Mouse (Mus musculus): Measurements from ENCODE around the gene Ccdc91. TPM values are rescaled to one million over a fixed set of nuclear protein-coding genes. Genes with fewer than 3 reads are reported as not detected.
A peak's percentile ranks its signal among the peaks of the same experiment; 100 is the strongest.

Ccdc91 gene
- polyA plus RNA-seq, 1 experiment from 2014 or later: 21.1 TPM

GRCm38 (mm10) chr6:147539056-147539600 is 63.5 kb downstream of the Ccdc91 start:
- Histone ChIP-seq H3K27me3 (ENCODE audit: control insufficient read depth, insufficient read depth, low read length) (no peaks in the 10 kb centered on the region), H3K9ac (ENCODE audit: low read depth, low read length) (no peak overlapping the region), H3K4me3 (ENCODE audit: low read length) (no peak overlapping the region), H3K27ac (ENCODE audit: low read depth, low read length) (no peak overlapping the region), H3K4me2 (replicated peaks; ENCODE audit: low read depth, low read length) (no peak overlapping the region), H3K4me1 (ENCODE audit: control insufficient read depth, insufficient read depth, low read length) (no peaks in the 10 kb centered on the region), H3K36me3 (ENCODE audit: control insufficient read depth, insufficient read depth, low read length) (no peaks in the 10 kb centered on the region), H3K9me3 (ENCODE audit: control insufficient read depth, low read length) (no peaks in the 10 kb centered on the region)
- no peak for ATAC-seq (ENCODE audit: low FRiP score, low TSS enrichment)
- WGBS: 87% methylated on average over 7 of the region's 7 CpGs

GRCm38 (mm10) chr6:147540942-147541341 is 65.3 kb downstream of the Ccdc91 start:
- H3K27ac ChIP-seq (ENCODE audit: low read depth, low read length): no peak overlapping the region
- H3K36me3 ChIP-seq (ENCODE audit: control insufficient read depth, insufficient read depth, low read length): no peaks in the 10 kb centered on the region
- ATAC-seq (ENCODE audit: low FRiP score, low TSS enrichment): no peak
- WGBS: 80% methylated on average over 6 of the region's 6 CpGs
- no peak overlapping the region for H3K9ac ChIP-seq (ENCODE audit: low read depth, low read length)
- H3K9me3 ChIP-seq (ENCODE audit: control insufficient read depth, low read length): no peaks in the 10 kb centered on the region
- no peaks in the 10 kb centered on the region for H3K27me3 ChIP-seq (ENCODE audit: control insufficient read depth, insufficient read depth, low read length)
- H3K4me1 ChIP-seq (ENCODE audit: control insufficient read depth, insufficient read depth, low read length): no peaks in the 10 kb centered on the region
- H3K4me2 ChIP-seq (replicated peaks; ENCODE audit: low read depth, low read length): no peak overlapping the region
- H3K4me3 ChIP-seq (ENCODE audit: low read length): no peak overlapping the region

- Histone ChIP-seq H3K4me2 (replicated peaks; ENCODE audit: low read depth, low read length) (no peak overlapping the region), H3K9ac (ENCODE audit: low read depth, low read length) (no peak overlapping the region), H3K27ac (ENCODE audit: low read depth, low read length) (no peak overlapping the region), H3K4me3 (ENCODE audit: low read length) (no peak overlapping the region), H3K27me3 (ENCODE audit: control insufficient read depth, insufficient read depth, low read length) (no peaks in the 10 kb centered on the region), H3K9me3 (ENCODE audit: control insufficient read depth, low read length) (no peaks in the 10 kb centered on the region), H3K4me1 (ENCODE audit: control insufficient read depth, insufficient read depth, low read length) (no peaks in the 10 kb centered on the region), H3K36me3 (ENCODE audit: control insufficient read depth, insufficient read depth, low read length) (no peaks in the 10 kb centered on the region)
- WGBS: 54% methylated on average over 6 of the region's 6 CpGs
- ATAC-seq (ENCODE audit: low FRiP score, low TSS enrichment): no peak
Measured at GRCm38 (mm10) chr6:147555591-147555990, 80.0 kb downstream of the Ccdc91 start.

GRCm38 (mm10) chr6:147559316-147559715 is 83.7 kb downstream of the Ccdc91 start:
- Histone ChIP-seq H3K9me3 (ENCODE audit: control insufficient read depth, low read length) (no peaks in the 10 kb centered on the region), H3K4me1 (ENCODE audit: control insufficient read depth, insufficient read depth, low read length) (no peaks in the 10 kb centered on the region), H3K36me3 (ENCODE audit: control insufficient read depth, insufficient read depth, low read length) (no peaks in the 10 kb centered on the region), H3K27me3 (ENCODE audit: control insufficient read depth, insufficient read depth, low read length) (no peaks in the 10 kb centered on the region), H3K4me2 (replicated peaks; ENCODE audit: low read depth, low read length) (no peak overlapping the region), H3K9ac (ENCODE audit: low read depth, low read length) (no peak overlapping the region), H3K27ac (ENCODE audit: low read depth, low read length) (no peak overlapping the region), H3K4me3 (ENCODE audit: low read length) (no peak overlapping the region)
- ATAC-seq (ENCODE audit: low FRiP score, low TSS enrichment): no peak
- WGBS: 79% methylated on average over 3 of the region's 3 CpGs

DNA sequence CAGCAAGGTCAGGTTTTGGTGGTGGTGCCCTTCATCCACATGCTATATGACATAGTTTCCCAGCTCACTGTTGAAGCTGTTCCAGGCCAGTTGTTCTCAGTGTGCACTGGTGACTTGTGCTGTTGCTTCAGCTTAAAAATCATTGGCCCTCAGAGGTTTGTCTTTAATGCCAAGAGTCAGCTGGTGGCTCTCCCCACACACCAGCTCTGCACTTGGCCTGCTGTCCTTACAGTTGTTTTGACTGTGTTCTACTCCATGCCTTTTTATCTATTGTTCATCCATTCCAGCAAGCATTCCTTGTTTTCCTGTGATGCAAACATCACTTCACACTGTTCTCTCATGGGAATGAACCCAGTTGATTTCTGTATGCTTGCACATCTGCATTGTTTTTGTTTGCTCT is 84.8 kb downstream of the Ccdc91 start:
- no peak for ATAC-seq (ENCODE audit: low FRiP score, low TSS enrichment)
- Histone ChIP-seq H3K36me3 (ENCODE audit: control insufficient read depth, insufficient read depth, low read length) (no peaks in the 10 kb centered on the region), H3K4me1 (ENCODE audit: control insufficient read depth, insufficient read depth, low read length) (no peaks in the 10 kb centered on the region), H3K9ac (ENCODE audit: low read depth, low read length) (no peak overlapping the region), H3K9me3 (ENCODE audit: control insufficient read depth, low read length) (no peaks in the 10 kb centered on the region), H3K4me3 (ENCODE audit: low read length) (no peak overlapping the region), H3K27me3 (ENCODE audit: control insufficient read depth, insufficient read depth, low read length) (no peaks in the 10 kb centered on the region), H3K27ac (ENCODE audit: low read depth, low read length) (no peak overlapping the region), H3K4me2 (replicated peaks; ENCODE audit: low read depth, low read length) (no peak overlapping the region)

GRCm38 (mm10) chr6:147569246-147569645 is 93.6 kb downstream of the Ccdc91 start:
- H3K4me2 ChIP-seq (replicated peaks; ENCODE audit: low read depth, low read length): no peak overlapping the region
- H3K36me3 ChIP-seq (ENCODE audit: control insufficient read depth, insufficient read depth, low read length): no peaks in the 10 kb centered on the region
- no peak for ATAC-seq (ENCODE audit: low FRiP score, low TSS enrichment)
- H3K27ac ChIP-seq (ENCODE audit: low read depth, low read length): no peak overlapping the region
- H3K4me3 ChIP-seq (ENCODE audit: low read length): no peak overlapping the region
- no peaks in the 10 kb centered on the region for H3K27me3 ChIP-seq (ENCODE audit: control insufficient read depth, insufficient read depth, low read length)
- 92% methylated on average over 5 of the region's 5 CpGs for WGBS
- H3K9ac ChIP-seq (ENCODE audit: low read depth, low read length): no peak overlapping the region
- H3K4me1 ChIP-seq (ENCODE audit: control insufficient read depth, insufficient read depth, low read length): no peaks in the 10 kb centered on the region
- H3K9me3 ChIP-seq (ENCODE audit: control insufficient read depth, low read length): no peaks in the 10 kb centered on the region

- H3K27me3 ChIP-seq (ENCODE audit: control insufficient read depth, insufficient read depth, low read length): no peaks in the 10 kb centered on the region
- no peaks in the 10 kb centered on the region for H3K36me3 ChIP-seq (ENCODE audit: control insufficient read depth, insufficient read depth, low read length)
- ATAC-seq (ENCODE audit: low FRiP score, low TSS enrichment): peak; percentile 72
- no peak overlapping the region for H3K27ac ChIP-seq (ENCODE audit: low read depth, low read length)
- H3K4me3 ChIP-seq (ENCODE audit: low read length): no peak overlapping the region
- H3K9ac ChIP-seq (ENCODE audit: low read depth, low read length): no peak overlapping the region
- H3K4me2 ChIP-seq (replicated peaks; ENCODE audit: low read depth, low read length): no peak overlapping the region
- peaks cover 7% of the 10 kb centered on the region; the same call in 1 of the 2 replicates for H3K4me1 ChIP-seq (ENCODE audit: control insufficient read depth, insufficient read depth, low read length)
- no peaks in the 10 kb centered on the region for H3K9me3 ChIP-seq (ENCODE audit: control insufficient read depth, low read length)
- 49% methylated on average over 4 of the region's 4 CpGs for WGBS
Measured at GRCm38 (mm10) chr6:147573137-147573536, 97.5 kb downstream of the Ccdc91 start.

GRCm38 (mm10) chr6:147574454-147575182 is 99.0 kb downstream of the Ccdc91 start:
- Histone ChIP-seq H3K27me3 (ENCODE audit: control insufficient read depth, insufficient read depth, low read length) (no peaks in the 10 kb centered on the region), H3K4me2 (replicated peaks; ENCODE audit: low read depth, low read length) (no peak overlapping the region), H3K4me1 (ENCODE audit: control insufficient read depth, insufficient read depth, low read length) (peaks cover 7% of the 10 kb centered on the region; the same call in 1 of the 2 replicates), H3K36me3 (ENCODE audit: control insufficient read depth, insufficient read depth, low read length) (no peaks in the 10 kb centered on the region), H3K27ac (ENCODE audit: low read depth, low read length) (no peak overlapping the region), H3K9me3 (ENCODE audit: control insufficient read depth, low read length) (no peaks in the 10 kb centered on the region), H3K9ac (ENCODE audit: low read depth, low read length) (no peak overlapping the region), H3K4me3 (ENCODE audit: low read length) (no peak overlapping the region)
- peak; percentile 63; the same call in 1 of the 2 replicates for ATAC-seq (ENCODE audit: low FRiP score, low TSS enrichment)
- 48% methylated on average over 5 of the region's 5 CpGs for WGBS

GRCm38 (mm10) chr6:147575183-147575784 is 99.7 kb downstream of the Ccdc91 start:
- H3K36me3 ChIP-seq (ENCODE audit: control insufficient read depth, insufficient read depth, low read length): no peaks in the 10 kb centered on the region
- H3K4me1 ChIP-seq (ENCODE audit: control insufficient read depth, insufficient read depth, low read length): peaks cover 7% of the 10 kb centered on the region; the same call in 1 of the 2 replicates
- WGBS: 29% methylated on average over 11 of the region's 11 CpGs
- no peak overlapping the region for H3K27ac ChIP-seq (ENCODE audit: low read depth, low read length)
- H3K4me2 ChIP-seq (replicated peaks; ENCODE audit: low read depth, low read length): no peak overlapping the region
- ATAC-seq (ENCODE audit: low FRiP score, low TSS enrichment): peak; percentile 72; the same call in 1 of the 2 replicates
- no peaks in the 10 kb centered on the region for H3K9me3 ChIP-seq (ENCODE audit: control insufficient read depth, low read length)
- no peaks in the 10 kb centered on the region for H3K27me3 ChIP-seq (ENCODE audit: control insufficient read depth, insufficient read depth, low read length)
- H3K9ac ChIP-seq (ENCODE audit: low read depth, low read length): no peak overlapping the region
- H3K4me3 ChIP-seq (ENCODE audit: low read length): no peak overlapping the region

Data from kidney, embryonic 14.5 days (tissue).